Mouse (Mus musculus) c-Kit-positive CD71-negative TER-119-negative erythroid progenitor cells, embryonic 14.5 days (primary cell): ENCODE data around the gene Cntn1.
"Not testable (repeated sequence)": the region's sequence is repeated elsewhere in the genome, so short reads cannot be mapped to it uniquely, and the experiment has no call there.

Experiments used
- DNase-seq: peaks from one replicate; pipeline ENCODE4 v3.0.0-alpha.2; 2013; ENCODE audit warnings: low read depth

The Cntn1 gene

GRCm38 (mm10) chr15:92271801-92272365, 220.9 kb downstream of the Cntn1 start:
- DNase-seq, result no peak

GRCm38 (mm10) chr15:92276826-92277225, 225.9 kb downstream of the Cntn1 start:
- no peak for DNase-seq

- no peak for DNase-seq
Observed at GRCm38 (mm10) chr15:92277984-92278383, 227.0 kb downstream of the Cntn1 start.

- no peak for DNase-seq
Observed at GRCm38 (mm10) chr15:92280966-92281365, 230.0 kb downstream of the Cntn1 start.

GRCm38 (mm10) chr15:92287616-92288015, 236.7 kb downstream of the Cntn1 start:
- DNase-seq, result no peak

- DNase-seq, result no peak
Observed at GRCm38 (mm10) chr15:92296479-92296878, 245.5 kb downstream of the Cntn1 start.

GRCm38 (mm10) chr15:92302796-92303195, 251.8 kb downstream of the Cntn1 start:
- DNase-seq, result no peak

GRCm38 (mm10) chr15:92304221-92304620, 253.3 kb downstream of the Cntn1 start:
- DNase-seq, result no peak

GRCm38 (mm10) chr15:92321959-92322358, 271.0 kb downstream of the Cntn1 start:
- no peak for DNase-seq

GRCm38 (mm10) chr15:92327111-92327510, 276.1 kb downstream of the Cntn1 start:
- no peak for DNase-seq

GRCm38 (mm10) chr15:92340253-92340652, 289.3 kb downstream of the Cntn1 start:
- DNase-seq, result no peak

GRCm38 (mm10) chr15:92341424-92341823, 290.5 kb downstream of the Cntn1 start:
- no peak for DNase-seq

GRCm38 (mm10) chr15:92344136-92344869, 293.3 kb downstream of the Cntn1 start:
- DNase-seq, result no peak

GRCm38 (mm10) chr15:92347426-92347825, 296.5 kb downstream of the Cntn1 start:
- no peak for DNase-seq

GRCm38 (mm10) chr15:92347902-92348301, 296.9 kb downstream of the Cntn1 start:
- no peak for DNase-seq

- DNase-seq, result not testable (repeated sequence)
Observed at GRCm38 (mm10) chr15:92348453-92348852, 297.5 kb downstream of the Cntn1 start.

GRCm38 (mm10) chr15:92364153-92364552, 313.2 kb downstream of the Cntn1 start:
- DNase-seq, result no peak

- DNase-seq, result no peak
Observed at GRCm38 (mm10) chr15:92364592-92364991, 313.6 kb downstream of the Cntn1 start.
